Mouse (Mus musculus) stomach, embryonic 14.5 days (tissue): ENCODE data around the gene Ctdspl. TPM values are rescaled to one million over a fixed set of nuclear protein-coding genes. Genes with fewer than 3 reads are reported as not detected.
A peak's percentile ranks its signal among the peaks of the same experiment; 100 is the strongest.

Experiments
- ATAC-seq: fragments of 200-750 bp; cut with Nextera tagmentation; 2 replicates; pipeline ENCODE4 v1.8.0; 2017; ENCODE audit warnings: low read depth, moderate TSS enrichment; ENCODE audit not compliant: insufficient number of reproducible peaks, insufficient read depth, low FRiP score
- H3K27ac ChIP-seq: fragments of 300-500 bp; sonication (generic); 2 replicates; pipeline ENCODE4 v1.5.1; 2014; ENCODE audit warnings: mild to moderate bottlenecking, low read length, moderate library complexity, mixed read lengths
- H3K27me3 ChIP-seq: fragments of 300-500 bp; sonication (generic); 2 replicates; pipeline ENCODE4 v1.6.1; 2014; ENCODE audit warnings: low read length, control low read depth, mixed read lengths; ENCODE audit not compliant: control insufficient read depth, insufficient read depth
- H3K36me3 ChIP-seq: fragments of 300-500 bp; sonication (generic); 2 replicates; pipeline ENCODE4 v1.6.1; 2014; ENCODE audit warnings: mild to moderate bottlenecking, control low read depth, low read length, moderate library complexity, mixed read lengths; ENCODE audit not compliant: control insufficient read depth, insufficient read depth
- H3K4me1 ChIP-seq: fragments of 300-500 bp; sonication (generic); 2 replicates; pipeline ENCODE4 v1.6.1; 2014; ENCODE audit warnings: low read length, control low read depth, mixed read lengths; ENCODE audit not compliant: control insufficient read depth, insufficient read depth
- H3K4me2 ChIP-seq: fragments of 300-500 bp; sonication (generic); replicated peaks from 2 replicates; pipeline ENCODE4 v1.6.1; 2014; ENCODE audit warnings: low read depth, low read length, control low read depth
- H3K4me3 ChIP-seq: fragments of 300-500 bp; sonication (generic); 2 replicates; pipeline ENCODE4 v1.5.1; 2014; ENCODE audit warnings: low read depth, low read length, control low read depth
- H3K9ac ChIP-seq: fragments of 300-500 bp; sonication (generic); replicated peaks from 2 replicates; pipeline ENCODE4 v1.6.1; 2014; ENCODE audit warnings: low read depth, mild to moderate bottlenecking, control low read depth, low read length, moderate library complexity, mixed read lengths
- H3K9me3 ChIP-seq: fragments of 300-500 bp; sonication (generic); 2 replicates; pipeline ENCODE4 v1.6.1; 2016; ENCODE audit warnings: low read depth, low read length, control low read depth; ENCODE audit not compliant: control insufficient read depth
- WGBS: fragments of 180-500 bp; shearing (Covaris S2); extraction: QIAGEN DNeasy Blood & Tissue Kit; methylation state at CpG from one replicate; pipeline ENCODE4 v1.1.7; 2014; 5-methylcytosine and 5-hydroxymethylcytosine counted together
- microRNA-seq: library from miRNA; unstranded; fragments of <30 nt; microRNA quantifications from one replicate; pipeline ENCODE4, GENCODE M21; 2016
- polyA plus RNA-seq: library from polyadenylated mRNA; unstranded; fragments of >200 nt; fragmentation: Nextera tagmentation; extraction: Ambion mirVana; gene quantifications from 2 replicates; pipeline ENCODE4 v1.2.1, GENCODE M21; 2014

Ctdspl gene
- polyA plus RNA-seq, 1 experiment from 2014 or later, result 26.7 TPM

- no peak overlapping the region for H3K9ac ChIP-seq
- no peaks in the 10 kb centered on the region for H3K9me3 ChIP-seq
- no peaks in the 10 kb centered on the region for H3K36me3 ChIP-seq
- H3K4me3 ChIP-seq, result no peak overlapping the region
- 67% methylated on average over 12 of the region's 12 CpGs for WGBS
- peaks cover 25% of the 10 kb centered on the region; the same call in 1 of the 2 replicates for H3K4me1 ChIP-seq
- no peak for ATAC-seq
- H3K4me2 ChIP-seq, result peak overlapping the region; percentile 85
- H3K27ac ChIP-seq, result no peak overlapping the region
- H3K27me3 ChIP-seq, result no peaks in the 10 kb centered on the region
These were observed 165.5 kb downstream of the Ctdspl start for GRCm38 (mm10) chr9:119091581-119092310.

- no peaks in the 10 kb centered on the region for H3K9me3 ChIP-seq
- H3K27me3 ChIP-seq, result no peaks in the 10 kb centered on the region
- peak overlapping the region; percentile 53 for H3K9ac ChIP-seq
- peaks cover 19% of the 10 kb centered on the region; the same call in 1 of the 2 replicates for H3K4me1 ChIP-seq
- no peaks in the 10 kb centered on the region for H3K36me3 ChIP-seq
- peak overlapping the region; percentile 85 for H3K4me2 ChIP-seq
- peak overlapping the region; percentile 33; the same call in 1 of the 2 replicates for H3K27ac ChIP-seq
- H3K4me3 ChIP-seq, result peak overlapping the region; percentile 60
- no peak for ATAC-seq
- 3% methylated on average over 45 of the region's 45 CpGs for WGBS
These were observed 166.5 kb downstream of the Ctdspl start for GRCm38 (mm10) chr9:119092473-119093418.

Small RNA genes within 50 kb of the gene (microRNA-seq; reads per million reads assigned to microRNA genes)
- gene Mir26a-1, result 25.8 reads per million, percentile 30 among the genes with 10 or more reads in this experiment

Other genes with a start within 250 kb of the Ctdspl start
- 31.6 and 37.9 TPM in 2 replicates for gene Vill, start 126.3 kb downstream of the Ctdspl start, polyA plus RNA-seq
- 44.2 and 44.3 TPM in 2 replicates for gene Plcd1, start 167.0 kb downstream of the Ctdspl start, polyA plus RNA-seq
- 0.65 and 0.66 TPM in 2 replicates for gene Dlec1, start 176.0 kb downstream of the Ctdspl start, polyA plus RNA-seq
- gene Acaa1b, start 230.6 kb downstream of the Ctdspl start, polyA plus RNA-seq, result 0.91 and 1.2 TPM in 2 replicates
- gene Gm47289, start 232.7 kb downstream of the Ctdspl start, polyA plus RNA-seq, result not detected in 2 replicates